Mouse (Mus musculus) CH12.LX (cell line): ENCODE measurements around the gene Ubash3a. TPM values are rescaled to one million over a fixed set of nuclear protein-coding genes. Genes with fewer than 3 reads are reported as not detected.

ENCODE experiments used
- DNase-seq: peaks from one replicate; pipeline ENCODE4 v3.0.0-alpha.2; 2013; ENCODE audit errors: extremely low read depth
- H3K27ac ChIP-seq: 2 replicates; pipeline ENCODE4 v1.5.1; 2012; ENCODE audit warnings: low read depth, mild to moderate bottlenecking, control low read depth, moderate library complexity; ENCODE audit not compliant: insufficient read depth
- H3K27me3 ChIP-seq: replicated peaks from 2 replicates; pipeline ENCODE3; 2012; ENCODE audit warnings: inconsistent platforms
- H3K36me3 ChIP-seq, 2 experiments: replicated peaks in 1 of 2; 2 replicates each; pipeline versions ENCODE3 to v1.6.1; 2012; ENCODE audit warnings: inconsistent platforms in 1 of 2, low read length in 1 of 2, mild to moderate bottlenecking in 1 of 2, mixed read lengths in 1 of 2, moderate library complexity in 1 of 2; ENCODE audit not compliant: control insufficient read depth in 1 of 2, insufficient read depth in 1 of 2
- H3K4me1 ChIP-seq, 2 experiments: 2 replicates each; pipeline ENCODE4 v1.6.1; 2012; ENCODE audit warnings: inconsistent platforms in 1 of 2, moderate library complexity in 1 of 2; ENCODE audit not compliant: insufficient read depth in 2 of 2, control insufficient read depth in 1 of 2
- H3K4me2 ChIP-seq: 2 replicates; pipeline ENCODE4 v1.6.1; 2012; ENCODE audit warnings: low read depth, mild to moderate bottlenecking, control low read depth; ENCODE audit not compliant: poor library complexity, insufficient read depth, severe bottlenecking
- H3K4me3 ChIP-seq, 3 experiments: fragments of 150-350 bp in 1 of 3; sonication (generic) in 1 of 3; replicated peaks in 1 of 3; 2 replicates each; pipeline versions ENCODE3 to v1.5.1; 2011 to 2012; ENCODE audit warnings: low read depth in 2 of 3, low read length in 2 of 3, mild to moderate bottlenecking in 2 of 3, moderate library complexity in 2 of 3, control low read depth in 1 of 3, improper control_type of control experiment in 1 of 3, inconsistent platforms in 1 of 3, mixed read lengths in 1 of 3; ENCODE audit not compliant: poor library complexity in 1 of 3
- H3K79me2 ChIP-seq: replicated peaks from 2 replicates; pipeline ENCODE4 v1.6.1; 2012; ENCODE audit warnings: mild to moderate bottlenecking, moderate library complexity; ENCODE audit not compliant: control insufficient read depth, poor library complexity, insufficient read depth, severe bottlenecking; ENCODE audit errors: extremely low read depth
- H3K9ac ChIP-seq: 2 replicates; pipeline ENCODE4 v1.6.1; 2012; ENCODE audit warnings: low read depth, mild to moderate bottlenecking, control low read depth, moderate library complexity; ENCODE audit not compliant: insufficient read depth
- H3K9me3 ChIP-seq: replicated peaks from 2 replicates; pipeline ENCODE3; 2012; ENCODE audit warnings: low read length, inconsistent platforms, mixed read lengths
- CHD2 ChIP-seq: IDR thresholded peaks from 2 replicates; pipeline ENCODE4 v1.6.1; 2011; ENCODE audit warnings: low read length, improper control_type of control experiment
- E2F4 ChIP-seq: IDR thresholded peaks from 2 replicates; pipeline ENCODE4 v1.6.1; 2011; ENCODE audit warnings: low read depth, low read length, improper control_type of control experiment; ENCODE audit not compliant: insufficient replicate concordance
- ELF1 ChIP-seq: IDR thresholded peaks from 2 replicates; pipeline ENCODE4 v1.6.1; 2014; ENCODE audit warnings: low read depth, mild to moderate bottlenecking, inconsistent platforms, low read length, improper control_type of control experiment
- EP300 ChIP-seq: IDR thresholded peaks from 2 replicates; pipeline ENCODE4 v1.6.1; 2011; ENCODE audit warnings: low read length, improper control_type of control experiment
- GABPA ChIP-seq: IDR thresholded peaks from 2 replicates; pipeline ENCODE4 v1.6.1; 2012; ENCODE audit warnings: low read depth, low read length, improper control_type of control experiment, inconsistent platforms; ENCODE audit not compliant: insufficient replicate concordance
- MEF2A ChIP-seq: IDR thresholded peaks from 2 replicates; pipeline ENCODE4 v1.6.1; 2014; ENCODE audit warnings: low read depth, mild to moderate bottlenecking, inconsistent platforms, low read length, improper control_type of control experiment, borderline replicate concordance
- MXI1 ChIP-seq: IDR thresholded peaks from 2 replicates; pipeline ENCODE4 v1.6.1; 2011; ENCODE audit warnings: mild to moderate bottlenecking, low read depth, low read length, improper control_type of control experiment
- NELFE ChIP-seq: IDR thresholded peaks from 2 replicates; pipeline ENCODE4 v1.6.1; 2011; ENCODE audit warnings: low read depth, low read length, improper control_type of control experiment
- POLR2A ChIP-seq: IDR thresholded peaks from 2 replicates; pipeline ENCODE4 v1.6.1; 2011; ENCODE audit warnings: low read depth, mild to moderate bottlenecking, improper control_type of control experiment, low read length
- RAD21 ChIP-seq: IDR thresholded peaks from 2 replicates; pipeline ENCODE4 v1.6.1; 2011; ENCODE audit warnings: low read depth, mild to moderate bottlenecking, low read length, improper control_type of control experiment, moderate library complexity
- SIN3A ChIP-seq: IDR thresholded peaks from 2 replicates; pipeline ENCODE4 v1.6.1; 2012; ENCODE audit warnings: low read length, improper control_type of control experiment, inconsistent platforms
- USF2 ChIP-seq: conservative IDR thresholded peaks from 2 replicates; pipeline ENCODE4 v1.6.1; 2011; ENCODE audit warnings: low read depth, low read length, improper control_type of control experiment
- ZMIZ1 ChIP-seq: IDR thresholded peaks from 2 replicates; pipeline ENCODE4 v1.6.1; 2012; ENCODE audit warnings: low read depth, mild to moderate bottlenecking, inconsistent platforms, low read length, improper control_type of control experiment
- ZNF384 ChIP-seq: IDR thresholded peaks from 2 replicates; pipeline ENCODE4 v1.6.1; 2012; ENCODE audit warnings: low read depth, low read length, improper control_type of control experiment, inconsistent platforms
- dilution Hi-C: fragments of 300-500 bp; cut with MboI; formaldehyde crosslinking; loops from 2 replicates; pipeline ENCODE4 v1.14.3; 2020; ENCODE audit warnings: low sequenced_read_pairs; ENCODE audit not compliant: extremely low pct_unique_long_range_greater_than_20kb, extremely low pct_ligation_motif_present
- in situ Hi-C: fragments of 300-500 bp; cut with MboI; formaldehyde crosslinking; loops from 3 replicates; pipeline ENCODE4 v1.14.3; 2019; ENCODE audit warnings: low sequenced_read_pairs, low pct_ligation_motif_present, low pct_unique_long_range_greater_than_20kb, mixed read lengths
- polyA plus RNA-seq: library from polyadenylated mRNA; unstranded; fragments of >175 nt; gene quantifications from 2 replicates; pipeline ENCODE4 v1.2.1, GENCODE M21; 2012; ENCODE audit warnings: low read depth; ENCODE audit not compliant: insufficient read length
- total RNA-seq, 2 experiments: library from RNA; depleted of rRNA; stranded (reverse); fragments of 300-350 nt in 1 of 2; fragments of >200 nt in 1 of 2; gene quantifications; 2 replicates each; pipeline ENCODE4 v1.2.3; 2012 to 2014

Gene Ubash3a
- total RNA-seq (2012; rRNA removed) = 0.08 TPM in 2 replicates
- not detected in 2 replicates for total RNA-seq (2014; rRNA removed)
- 0.17 and 0.23 TPM in 2 replicates for polyA plus RNA-seq

DNA sequence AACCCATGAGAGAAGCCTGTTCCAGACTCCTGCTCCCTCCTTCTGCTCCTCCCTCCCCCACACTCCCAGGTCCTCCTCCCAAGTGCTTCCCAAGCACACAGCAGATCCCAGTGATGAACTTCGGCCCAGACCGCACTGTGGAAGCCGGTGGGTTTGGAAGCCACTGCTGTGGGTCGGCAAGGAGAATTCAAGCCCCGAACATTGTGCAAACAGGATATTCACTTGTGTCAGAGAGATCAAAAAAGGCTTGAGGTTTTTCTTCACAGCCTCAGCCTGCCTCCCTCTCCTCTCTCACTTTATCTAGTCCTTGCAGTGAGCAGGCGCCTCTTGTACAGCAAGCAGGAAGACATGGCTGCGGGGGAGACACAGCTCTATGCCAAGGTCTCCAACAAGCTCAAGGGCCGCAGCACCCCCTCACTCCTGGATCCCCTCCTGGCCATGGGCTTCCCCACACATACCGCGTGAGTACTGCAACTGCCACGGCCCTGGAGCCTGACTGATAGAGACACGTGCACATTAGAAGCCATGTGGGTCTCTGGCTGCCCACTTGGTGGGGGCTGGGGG, at the start of gene Ubash3a:
Gene Ubash3a (plus strand): TSS at position 103 of the 564 bp plus-strand sequence.
- DNase-seq = no peak
- no peak within 1 kb of the TSS for H3K4me3 ChIP-seq

DNA sequence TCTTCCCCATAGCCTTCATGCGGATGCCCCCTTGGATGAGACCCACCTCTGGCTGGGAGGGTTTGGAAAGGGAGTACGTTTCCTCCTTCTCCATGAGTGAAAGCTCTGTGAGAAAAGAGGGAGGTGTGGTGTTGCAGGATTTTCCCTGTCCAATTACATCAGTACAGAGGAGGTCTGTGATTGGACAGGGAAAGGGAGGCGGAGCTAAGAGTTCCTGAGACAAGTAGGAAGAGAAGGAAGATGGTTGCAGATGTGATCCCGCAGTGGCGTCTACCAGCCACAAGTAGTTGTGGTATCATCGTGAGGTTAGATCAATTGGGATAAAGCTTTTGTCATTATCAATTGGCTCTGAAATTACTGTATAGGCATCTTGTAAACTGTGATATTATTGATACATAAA, 49.8 kb upstream of the Ubash3a start:
- Histone ChIP-seq H3K79me2 (no peaks in the 10 kb centered on the region), H3K36me3 (no peaks in the 10 kb centered on the region), H3K4me1 (peaks cover 13 to 14% of the 10 kb centered on the region in 2 experiments), H3K9ac (no peak overlapping the region), H3K9me3 (peaks cover 15% of the 10 kb centered on the region), H3K27me3 (peaks cover 33% of the 10 kb centered on the region), H3K27ac (no peak overlapping the region), H3K4me2 (no peak overlapping the region), H3K4me3 (no peak overlapping the region)
- no peak for DNase-seq
- in situ Hi-C loops = no loop called here
- no peak for TF ChIP-seq MEF2A
- no peak for TF ChIP-seq EP300
- no peak for TF ChIP-seq SIN3A
- dilution Hi-C loops = no loop called here

More for the DNA sequence above, at the start of gene Ubash3a:
- peaks cover 7% of the 10 kb centered on the region for H3K27me3 ChIP-seq
- peaks cover 0 to 6% of the 10 kb centered on the region in 2 experiments; a peak in 2 of 4 replicates for H3K4me1 ChIP-seq
- H3K4me2 ChIP-seq = no peak within 1 kb of the TSS
- H3K9me3 ChIP-seq = no peaks in the 10 kb centered on the region
- in situ Hi-C loops = no loop called here
- dilution Hi-C loops = no loop called here
- H3K27ac ChIP-seq = no peak within 1 kb of the TSS
- no peaks in the 10 kb centered on the region for H3K79me2 ChIP-seq
- H3K9ac ChIP-seq = no peak within 1 kb of the TSS
- H3K36me3 ChIP-seq = no peaks in the 10 kb centered on the region
- TF ChIP-seq E2F4 = no peak
- TF ChIP-seq USF2 = no peak
- TF ChIP-seq GABPA = no peak
- no peak for TF ChIP-seq RAD21
- no peak for TF ChIP-seq ZNF384
- TF ChIP-seq CHD2 = no peak
- no peak for TF ChIP-seq EP300
- TF ChIP-seq ELF1 = no peak
- no peak for TF ChIP-seq POLR2A
- no peak for TF ChIP-seq ZMIZ1
- no peak for TF ChIP-seq MXI1
- no peak for TF ChIP-seq NELFE
